Mouse (Mus musculus) embryonic facial prominence, embryonic 15.5 days (tissue): ENCODE results near the gene Rad51c. TPM values are rescaled to one million over a fixed set of nuclear protein-coding genes. Genes with fewer than 3 reads are reported as not detected.
A peak's percentile ranks its signal among the peaks of the same experiment; 100 is the strongest.
"Not testable (repeated sequence)": the region's sequence is repeated elsewhere in the genome, so short reads cannot be mapped to it uniquely, and the experiment has no call there.

Experiments used
- ATAC-seq: fragments of 200-750 bp; cut with Nextera tagmentation; 2 replicates; pipeline ENCODE4 v1.8.0; 2017; ENCODE audit warnings: low read depth, moderate TSS enrichment; ENCODE audit not compliant: insufficient number of reproducible peaks, low FRiP score, low TSS enrichment
- H3K27ac ChIP-seq: fragments of 300-500 bp; sonication (generic); replicated peaks from 2 replicates; pipeline ENCODE4 v1.5.1; 2015; ENCODE audit warnings: mild to moderate bottlenecking, inconsistent platforms
- H3K27me3 ChIP-seq: fragments of 300-500 bp; sonication (generic); 2 replicates; pipeline ENCODE4 v1.6.1; 2015; ENCODE audit warnings: inconsistent platforms
- H3K36me3 ChIP-seq: fragments of 300-500 bp; sonication (generic); 2 replicates; pipeline ENCODE4 v1.6.1; 2015; ENCODE audit warnings: mild to moderate bottlenecking, inconsistent platforms
- H3K4me1 ChIP-seq: fragments of 300-500 bp; sonication (generic); 2 replicates; pipeline ENCODE4 v1.6.1; 2015; ENCODE audit warnings: inconsistent platforms
- H3K4me2 ChIP-seq: fragments of 300-500 bp; sonication (generic); replicated peaks from 2 replicates; pipeline ENCODE4 v1.6.1; 2015; ENCODE audit warnings: mild to moderate bottlenecking, inconsistent platforms
- H3K4me3 ChIP-seq: fragments of 300-500 bp; sonication (generic); replicated peaks from 2 replicates; pipeline ENCODE4 v1.5.1; 2015; ENCODE audit warnings: mild to moderate bottlenecking, inconsistent platforms
- H3K9ac ChIP-seq: fragments of 300-500 bp; sonication (generic); 2 replicates; pipeline ENCODE4 v1.6.1; 2015; ENCODE audit warnings: inconsistent platforms
- H3K9me3 ChIP-seq: fragments of 300-500 bp; sonication (generic); replicated peaks from 2 replicates; pipeline ENCODE4 v1.6.1; 2016; ENCODE audit warnings: inconsistent platforms
- WGBS: fragments of 180-500 bp; shearing (Covaris S2); methylation state at CpG from one replicate; pipeline ENCODE4 v1.1.7; 2015; 5-methylcytosine and 5-hydroxymethylcytosine counted together
- polyA plus RNA-seq: library from polyadenylated mRNA; unstranded; fragments of >200 nt; fragmentation: Nextera tagmentation; extraction: Ambion mirVana; gene quantifications from 2 replicates; pipeline ENCODE4 v1.2.1, GENCODE M21; 2015

Gene Rad51c
- 6.4 and 7.3 TPM in 2 replicates for polyA plus RNA-seq

- peaks cover 6% of the 10 kb centered on the region for H3K4me1 ChIP-seq
- 69% methylated on average over 27 of the region's 27 CpGs for WGBS
- peak within 1 kb of the TSS; percentile 64 for H3K4me3 ChIP-seq
- peak within 1 kb of the TSS; percentile 95 for H3K27ac ChIP-seq
- peaks cover 7% of the 10 kb centered on the region; the same call in 1 of the 2 replicates for H3K36me3 ChIP-seq
- no peak for ATAC-seq
- H3K27me3 ChIP-seq = no peaks in the 10 kb centered on the region
- no peaks in the 10 kb centered on the region for H3K9me3 ChIP-seq
- peak within 1 kb of the TSS; percentile 69 for H3K4me2 ChIP-seq
- peak within 1 kb of the TSS; percentile 64 for H3K9ac ChIP-seq
These were observed at the start of gene Rad51c, which contains the start of gene Tex14 for GRCm38 (mm10) chr11:87404876-87405275. TSS of gene Rad51c (minus strand) at chr11:87404954. TSS of gene Tex14 (plus strand) at chr11:87405065.

GRCm38 (mm10) chr11:87454035-87454690 lies 49.4 kb upstream of the Rad51c start:
- no peaks in the 10 kb centered on the region for H3K27me3 ChIP-seq
- H3K9me3 ChIP-seq = no peaks in the 10 kb centered on the region
- H3K4me3 ChIP-seq = no peak overlapping the region
- WGBS = 79% methylated on average over 2 of the region's 2 CpGs
- no peak overlapping the region for H3K27ac ChIP-seq
- H3K4me2 ChIP-seq = no peak overlapping the region
- ATAC-seq = no peak
- H3K36me3 ChIP-seq = no peaks in the 10 kb centered on the region
- no peaks in the 10 kb centered on the region; the same call in 1 of the 2 replicates for H3K4me1 ChIP-seq
- H3K9ac ChIP-seq = no peak overlapping the region

- H3K9ac ChIP-seq = no peak overlapping the region
- H3K9me3 ChIP-seq = no peaks in the 10 kb centered on the region
- 15% methylated on average over 13 of the region's 13 CpGs for WGBS
- H3K4me2 ChIP-seq = no peak overlapping the region; the same call in 1 of the 2 replicates
- no peak for ATAC-seq
- H3K4me1 ChIP-seq = no peaks in the 10 kb centered on the region; the same call in 1 of the 2 replicates
- no peaks in the 10 kb centered on the region for H3K36me3 ChIP-seq
- no peaks in the 10 kb centered on the region for H3K27me3 ChIP-seq
- no peak overlapping the region for H3K4me3 ChIP-seq
- H3K27ac ChIP-seq = no peak overlapping the region
These were observed 48.7 kb upstream of the Rad51c start for GRCm38 (mm10) chr11:87453216-87454034.

- not testable (repeated sequence) for ATAC-seq, H3K4me3 ChIP-seq, H3K27me3 ChIP-seq, H3K36me3 ChIP-seq, H3K4me1 ChIP-seq, H3K27ac ChIP-seq, H3K4me2 ChIP-seq, H3K9me3 ChIP-seq, H3K9ac ChIP-seq
- WGBS = 69% methylated on average over 8 of the region's 8 CpGs
These were observed 48.0 kb upstream of the Rad51c start for GRCm38 (mm10) chr11:87452779-87453178.

- not testable (repeated sequence) for H3K9me3 ChIP-seq, H3K36me3 ChIP-seq, H3K4me1 ChIP-seq, H3K4me2 ChIP-seq, ATAC-seq, H3K27ac ChIP-seq, H3K4me3 ChIP-seq, H3K27me3 ChIP-seq, H3K9ac ChIP-seq
- 54% methylated on average over 5 of the region's 5 CpGs for WGBS
These were observed 45.1 kb upstream of the Rad51c start for GRCm38 (mm10) chr11:87449847-87450246.

- H3K4me1 ChIP-seq = peaks cover 4% of the 10 kb centered on the region; the same call in 1 of the 2 replicates
- peak overlapping the region; percentile 73 for H3K27ac ChIP-seq
- no peak overlapping the region for H3K9ac ChIP-seq
- H3K4me3 ChIP-seq = no peak overlapping the region
- 4% methylated on average over 3 of the region's 3 CpGs for WGBS
- H3K27me3 ChIP-seq = no peaks in the 10 kb centered on the region
- H3K9me3 ChIP-seq = no peaks in the 10 kb centered on the region
- no peak overlapping the region for H3K4me2 ChIP-seq
- no peaks in the 10 kb centered on the region for H3K36me3 ChIP-seq
- no peak for ATAC-seq
These were observed 44.4 kb upstream of the Rad51c start for GRCm38 (mm10) chr11:87449200-87449547.

GRCm38 (mm10) chr11:87448476-87449199 lies 43.9 kb upstream of the Rad51c start:
- H3K4me2 ChIP-seq = peak overlapping the region; percentile 74
- not testable (repeated sequence) for H3K9ac ChIP-seq, H3K4me1 ChIP-seq, H3K27me3 ChIP-seq, H3K4me3 ChIP-seq, H3K9me3 ChIP-seq, H3K36me3 ChIP-seq
- H3K27ac ChIP-seq = peak overlapping the region; percentile 73
- under 1% methylated on average over 6 of the region's 32 CpGs for WGBS
- ATAC-seq = peak; percentile 94

GRCm38 (mm10) chr11:87448081-87448475 lies 43.3 kb upstream of the Rad51c start:
- peak; percentile 94 for ATAC-seq
- WGBS = under 1% methylated on average over 34 of the region's 34 CpGs
- peak overlapping the region; percentile 58; the same call in 1 of the 2 replicates for H3K27ac ChIP-seq
- not testable (repeated sequence) for H3K36me3 ChIP-seq, H3K4me1 ChIP-seq, H3K9me3 ChIP-seq, H3K27me3 ChIP-seq
- peak overlapping the region; percentile 43 for H3K4me3 ChIP-seq
- H3K4me2 ChIP-seq = peak overlapping the region; percentile 74
- H3K9ac ChIP-seq = 0 out of 2 replicates have a peak overlapping the region, but pooled peaks have one; percentile 18

- no peak for ATAC-seq
- Histone ChIP-seq H3K9ac (no peak overlapping the region), H3K4me2 (no peak overlapping the region)
These were observed 42.7 kb upstream of the Rad51c start for GRCm38 (mm10) chr11:87447429-87447828.

GRCm38 (mm10) chr11:87446159-87446558 lies 41.4 kb upstream of the Rad51c start:
- WGBS = 88% methylated on average over 3 of the region's 3 CpGs
- Histone ChIP-seq H3K36me3 (no peaks in the 10 kb centered on the region), H3K9ac (no peak overlapping the region), H3K4me3 (no peak overlapping the region), H3K9me3 (no peaks in the 10 kb centered on the region), H3K27me3 (no peaks in the 10 kb centered on the region), H3K4me1 (0 out of 2 replicates have a peak, but pooled peaks cover 4% of the 10 kb centered on the region), H3K4me2 (no peak overlapping the region), H3K27ac (no peak overlapping the region)
- no peak for ATAC-seq

More at GRCm38 (mm10) chr11:87447429-87447828, 42.7 kb upstream of the Rad51c start:
- H3K4me3 ChIP-seq = no peak overlapping the region
- H3K27me3 ChIP-seq = no peaks in the 10 kb centered on the region
- no peaks in the 10 kb centered on the region for H3K9me3 ChIP-seq
- H3K36me3 ChIP-seq = no peaks in the 10 kb centered on the region
- H3K27ac ChIP-seq = no peak overlapping the region
- H3K4me1 ChIP-seq = 0 out of 2 replicates have a peak, but pooled peaks cover 4% of the 10 kb centered on the region

GRCm38 (mm10) chr11:87445593-87445992 lies 40.8 kb upstream of the Rad51c start:
- not testable (repeated sequence) for H3K36me3 ChIP-seq, ATAC-seq, H3K4me3 ChIP-seq, H3K9me3 ChIP-seq, H3K4me1 ChIP-seq, H3K27ac ChIP-seq, H3K9ac ChIP-seq, H3K4me2 ChIP-seq, H3K27me3 ChIP-seq
- WGBS = 58% methylated on average over 4 of the region's 4 CpGs
